Mouse (Mus musculus): ENCODE results near the gene Tecpr2.

DNA sequence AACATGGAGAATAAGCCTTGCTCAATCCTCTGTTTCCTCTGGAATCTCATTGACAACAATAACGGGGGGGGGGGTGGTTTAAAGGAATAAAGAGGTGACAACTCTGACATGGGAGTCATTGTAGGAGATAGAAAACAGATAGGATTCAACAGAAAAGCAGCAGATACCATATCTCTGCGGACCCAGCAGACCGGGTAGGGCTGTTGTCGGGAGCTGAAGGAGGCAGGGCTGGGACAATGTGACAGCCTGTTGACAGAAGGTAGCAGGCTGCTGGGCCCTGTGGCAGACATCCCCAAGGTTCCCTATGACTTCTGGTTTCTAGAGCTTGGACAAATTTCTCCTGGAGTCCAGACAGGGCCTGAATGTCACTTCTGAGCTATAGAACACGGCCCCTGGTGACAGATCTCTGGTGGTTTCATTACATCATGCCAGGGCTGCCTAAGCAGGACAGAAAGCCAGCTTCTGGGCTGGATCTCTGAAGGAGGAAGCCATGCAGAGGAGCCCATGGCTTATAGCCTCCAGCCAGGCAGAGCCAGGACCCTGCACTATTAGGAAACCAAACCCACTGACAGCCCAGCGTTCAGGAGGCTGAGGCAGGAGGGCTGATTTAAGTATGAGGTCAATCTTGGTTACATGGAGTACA lies 120.7 kb downstream of the Tecpr2 start:
- TF ChIP-seq ELF1 (IDR thresholded peaks at IDR 0.05; ENCODE audit: low read depth, low read length) (no peak), POLR2AphosphoS2 (IDR thresholded peaks at IDR 0.05; ENCODE audit: low read length) (no peak)

Measured in MEL (cell line).